Mouse (Mus musculus) liver, embryonic 13.5 days (tissue): ENCODE results near the gene Nfib. TPM values are rescaled to one million over a fixed set of nuclear protein-coding genes. Genes with fewer than 3 reads are reported as not detected.

Experiments
- ATAC-seq: fragments of 200-750 bp; cut with Nextera tagmentation; 2 replicates; pipeline ENCODE4 v1.8.0; 2017; ENCODE audit warnings: low read depth, mild to moderate bottlenecking, moderate number of reproducible peaks, moderate library complexity
- DNase-seq: peaks from one replicate; pipeline ENCODE4 v3.0.0; 2022
- H3K27ac ChIP-seq: fragments of 300-500 bp; sonication (generic); 2 replicates; pipeline ENCODE4 v1.5.1; 2015; ENCODE audit warnings: moderate library complexity, mild to moderate bottlenecking, inconsistent platforms
- H3K27me3 ChIP-seq: fragments of 300-500 bp; sonication (generic); 2 replicates; pipeline ENCODE4 v1.6.1; 2015; ENCODE audit warnings: mild to moderate bottlenecking, inconsistent platforms
- H3K36me3 ChIP-seq: fragments of 300-500 bp; sonication (generic); 2 replicates; pipeline ENCODE4 v1.6.1; 2015; ENCODE audit warnings: mild to moderate bottlenecking, inconsistent platforms
- H3K4me1 ChIP-seq: fragments of 300-500 bp; sonication (generic); replicated peaks from 2 replicates; pipeline ENCODE4 v1.6.1; 2015; ENCODE audit warnings: inconsistent platforms
- H3K4me2 ChIP-seq: fragments of 300-500 bp; sonication (generic); 2 replicates; pipeline ENCODE4 v1.6.1; 2015; ENCODE audit warnings: inconsistent platforms, mild to moderate bottlenecking, moderate library complexity
- H3K4me3 ChIP-seq: fragments of 300-500 bp; sonication (generic); replicated peaks from 2 replicates; pipeline ENCODE4 v1.5.1; 2015; ENCODE audit warnings: mild to moderate bottlenecking, inconsistent platforms
- H3K9ac ChIP-seq: fragments of 300-500 bp; sonication (generic); 2 replicates; pipeline ENCODE4 v1.6.1; 2015; ENCODE audit warnings: mild to moderate bottlenecking, inconsistent platforms
- H3K9me3 ChIP-seq: fragments of 300-500 bp; sonication (generic); replicated peaks from 2 replicates; pipeline ENCODE4 v1.6.1; 2016; ENCODE audit warnings: inconsistent platforms
- WGBS: fragments of 180-500 bp; shearing (Covaris S2); methylation state at CpG from one replicate; pipeline ENCODE4 v1.1.7; 2015; ENCODE audit not compliant: insufficient replicate concordance; 5-methylcytosine and 5-hydroxymethylcytosine counted together
- polyA plus RNA-seq: library from polyadenylated mRNA; unstranded; fragments of >200 nt; fragmentation: Nextera tagmentation; extraction: Ambion mirVana; gene quantifications from 2 replicates; pipeline ENCODE4 v1.2.1, GENCODE M21; 2015

The Nfib gene
- polyA plus RNA-seq, 1 experiment from 2014 or later = 4.9 TPM

DNA sequence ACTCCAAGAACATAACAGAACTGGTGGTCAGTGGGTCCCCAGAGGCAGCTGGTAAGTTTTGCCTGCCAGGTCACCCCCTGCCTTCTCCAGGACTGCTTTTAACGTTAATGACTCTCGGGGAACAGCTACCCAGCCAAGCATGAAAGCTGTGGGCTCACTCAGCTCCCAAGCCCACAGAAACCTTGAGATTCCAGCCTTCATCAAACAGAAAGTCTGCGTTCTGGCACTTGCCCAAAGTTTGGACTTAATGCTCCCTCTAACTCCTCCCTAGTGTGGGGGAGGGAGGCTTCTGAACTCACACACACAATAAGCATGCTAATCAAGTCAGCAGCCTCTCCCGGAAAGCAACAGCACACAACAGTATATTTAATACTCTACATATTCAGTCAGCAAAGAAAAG is 360.8 kb downstream of the Nfib start:
- Histone ChIP-seq H3K27me3 (no peaks in the 10 kb centered on the region), H3K27ac (no peak overlapping the region), H3K4me2 (no peak overlapping the region), H3K9ac (no peak overlapping the region), H3K4me1 (no peaks in the 10 kb centered on the region), H3K36me3 (no peaks in the 10 kb centered on the region), H3K9me3 (no peaks in the 10 kb centered on the region), H3K4me3 (no peak overlapping the region)
- ATAC-seq = no peak
- DNase-seq = no peak
- WGBS = 44% methylated on average over 4 of the region's 4 CpGs

DNA sequence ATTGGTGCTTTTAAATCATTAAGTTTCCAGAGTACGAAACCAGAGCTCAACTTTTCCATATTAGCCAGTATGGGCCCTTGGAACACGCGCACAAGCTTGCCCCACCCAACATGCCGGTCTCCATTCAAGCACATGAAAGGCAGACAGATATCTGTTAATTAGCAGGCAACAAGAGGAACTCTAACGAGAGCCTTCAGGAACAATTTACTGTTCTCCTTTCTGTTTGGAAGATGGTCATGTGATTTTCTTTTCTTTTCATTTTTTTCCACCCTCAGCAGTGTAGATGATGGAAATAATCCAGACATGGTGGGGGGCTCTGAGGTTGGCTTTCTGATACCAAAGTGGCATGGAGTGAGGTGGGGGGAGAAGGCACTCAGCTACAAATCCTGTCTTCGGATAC is 361.3 kb downstream of the Nfib start:
- no peaks in the 10 kb centered on the region for H3K27me3 ChIP-seq
- H3K27ac ChIP-seq = no peak overlapping the region
- DNase-seq = no peak
- no peaks in the 10 kb centered on the region for H3K9me3 ChIP-seq
- H3K4me2 ChIP-seq = no peak overlapping the region
- no peak overlapping the region for H3K4me3 ChIP-seq
- 69% methylated on average over 6 of the region's 6 CpGs for WGBS
- H3K4me1 ChIP-seq = no peaks in the 10 kb centered on the region
- H3K9ac ChIP-seq = no peak overlapping the region
- H3K36me3 ChIP-seq = no peaks in the 10 kb centered on the region
- ATAC-seq = no peak

DNA sequence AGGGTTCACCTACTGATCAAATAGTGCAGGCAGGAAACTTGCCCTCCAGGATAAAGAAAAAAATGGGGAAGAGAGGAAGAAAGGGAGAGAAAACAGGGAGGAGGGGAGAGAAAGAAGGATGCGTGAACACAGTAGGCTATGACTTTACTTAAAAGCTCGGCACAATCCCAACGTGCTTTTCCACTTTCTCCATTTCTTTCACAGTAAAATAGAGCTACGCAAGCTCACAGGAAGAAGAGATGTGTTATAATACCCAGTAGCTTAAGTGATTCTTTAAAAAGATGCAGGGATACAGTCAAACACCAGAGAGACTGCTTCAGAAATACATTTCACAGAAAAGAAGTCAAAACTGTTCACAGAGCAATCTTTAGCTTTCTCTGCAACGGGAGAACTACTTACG is 366.6 kb downstream of the Nfib start:
- no peaks in the 10 kb centered on the region for H3K27me3 ChIP-seq
- no peak overlapping the region for H3K4me3 ChIP-seq
- ATAC-seq (no peak), DNase-seq (no peak)
- no peak overlapping the region for H3K4me2 ChIP-seq
- 70% methylated on average over 6 of the region's 6 CpGs for WGBS
- H3K9ac ChIP-seq = no peak overlapping the region
- no peaks in the 10 kb centered on the region for H3K9me3 ChIP-seq
- no peak overlapping the region for H3K27ac ChIP-seq
- no peaks in the 10 kb centered on the region for H3K4me1 ChIP-seq
- no peaks in the 10 kb centered on the region for H3K36me3 ChIP-seq

DNA sequence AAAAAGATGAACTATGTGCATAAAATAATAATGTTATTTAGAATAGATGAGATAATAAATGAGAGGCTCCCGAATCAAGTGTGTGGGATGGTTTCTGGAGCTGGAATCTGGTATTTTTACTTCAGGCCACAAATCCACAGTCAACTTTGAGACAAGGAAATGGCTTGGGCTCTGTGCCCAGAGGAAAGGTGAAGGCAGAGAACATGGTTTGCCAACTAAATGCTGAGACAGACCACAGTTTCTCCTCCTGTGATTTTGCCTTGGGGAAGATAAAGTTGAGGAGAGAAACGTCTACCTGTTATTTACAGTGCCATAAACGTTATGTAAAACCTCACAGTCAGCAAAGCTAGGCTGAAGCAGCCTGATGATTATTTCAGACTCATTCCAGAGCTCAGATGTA is 367.1 kb downstream of the Nfib start:
- 40% methylated on average over 3 of the region's 3 CpGs for WGBS
- no peaks in the 10 kb centered on the region for H3K4me1 ChIP-seq
- H3K27ac ChIP-seq = no peak overlapping the region
- no peaks in the 10 kb centered on the region for H3K27me3 ChIP-seq
- no peaks in the 10 kb centered on the region for H3K9me3 ChIP-seq
- no peak overlapping the region for H3K9ac ChIP-seq
- DNase-seq (no peak), ATAC-seq (no peak)
- no peaks in the 10 kb centered on the region for H3K36me3 ChIP-seq
- no peak overlapping the region for H3K4me2 ChIP-seq
- H3K4me3 ChIP-seq = no peak overlapping the region

DNA sequence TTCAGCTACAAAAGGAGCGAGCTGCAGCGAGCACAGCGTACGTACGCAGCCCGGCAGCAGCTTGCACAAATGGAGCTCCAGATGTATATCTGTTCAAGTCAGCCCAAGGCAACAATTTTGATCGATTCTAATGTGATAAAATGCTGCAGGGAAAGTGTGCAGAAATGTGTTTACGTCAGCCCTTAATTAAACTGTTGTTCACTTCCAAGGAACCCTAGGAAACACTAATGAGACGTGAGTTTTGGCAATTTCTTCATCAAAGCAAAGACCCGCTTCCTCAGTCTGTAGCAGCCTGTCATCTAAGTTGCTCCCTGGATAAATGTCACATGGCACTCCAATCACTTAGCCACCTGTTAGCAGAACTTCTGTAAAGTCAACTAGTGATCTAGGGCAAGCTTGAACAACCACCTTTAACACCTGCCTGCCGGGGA is 368.6 kb downstream of the Nfib start:
- DNase-seq (no peak), ATAC-seq (no peak)
- H3K27me3 ChIP-seq = no peaks in the 10 kb centered on the region
- H3K36me3 ChIP-seq = no peaks in the 10 kb centered on the region
- 71% methylated on average over 11 of the region's 11 CpGs for WGBS
- H3K9ac ChIP-seq = no peak overlapping the region
- H3K27ac ChIP-seq = no peak overlapping the region
- H3K4me1 ChIP-seq = no peaks in the 10 kb centered on the region
- H3K9me3 ChIP-seq = no peaks in the 10 kb centered on the region
- no peak overlapping the region for H3K4me2 ChIP-seq
- no peak overlapping the region for H3K4me3 ChIP-seq

DNA sequence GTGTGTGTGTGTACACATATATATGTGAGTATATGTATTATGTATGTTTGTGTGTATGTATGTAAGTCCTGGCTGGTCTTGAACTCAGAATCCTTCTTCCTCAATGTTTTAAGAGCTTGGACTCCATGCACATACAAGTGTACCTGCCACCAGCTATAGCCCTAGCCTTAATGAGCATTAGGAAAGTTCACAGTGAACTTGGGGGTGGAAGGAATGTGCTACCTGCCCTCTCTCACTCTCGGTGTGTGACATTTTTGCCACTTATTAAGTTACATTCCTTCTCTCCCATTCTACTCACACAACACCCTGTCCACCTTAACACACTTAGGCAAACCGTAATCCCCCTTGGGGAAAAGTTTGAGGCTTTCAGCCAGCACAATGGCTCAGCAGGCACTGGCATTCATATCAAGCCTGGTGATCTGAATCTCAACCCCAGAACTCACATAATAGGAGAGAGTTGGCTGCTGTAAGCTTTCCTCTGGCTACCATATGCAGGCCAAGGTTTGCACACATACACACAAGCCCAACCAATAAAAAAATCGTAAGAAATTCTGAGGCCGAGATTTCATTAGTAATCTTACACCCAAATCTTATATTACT is 370.2 kb downstream of the Nfib start:
- no peak overlapping the region for H3K9ac ChIP-seq
- H3K9me3 ChIP-seq = no peaks in the 10 kb centered on the region
- DNase-seq (no peak), ATAC-seq (no peak)
- 77% methylated on average over 4 of the region's 4 CpGs for WGBS
- no peaks in the 10 kb centered on the region for H3K4me1 ChIP-seq
- no peak overlapping the region for H3K4me3 ChIP-seq
- no peak overlapping the region for H3K4me2 ChIP-seq
- no peaks in the 10 kb centered on the region for H3K27me3 ChIP-seq
- H3K36me3 ChIP-seq = no peaks in the 10 kb centered on the region
- H3K27ac ChIP-seq = no peak overlapping the region

DNA sequence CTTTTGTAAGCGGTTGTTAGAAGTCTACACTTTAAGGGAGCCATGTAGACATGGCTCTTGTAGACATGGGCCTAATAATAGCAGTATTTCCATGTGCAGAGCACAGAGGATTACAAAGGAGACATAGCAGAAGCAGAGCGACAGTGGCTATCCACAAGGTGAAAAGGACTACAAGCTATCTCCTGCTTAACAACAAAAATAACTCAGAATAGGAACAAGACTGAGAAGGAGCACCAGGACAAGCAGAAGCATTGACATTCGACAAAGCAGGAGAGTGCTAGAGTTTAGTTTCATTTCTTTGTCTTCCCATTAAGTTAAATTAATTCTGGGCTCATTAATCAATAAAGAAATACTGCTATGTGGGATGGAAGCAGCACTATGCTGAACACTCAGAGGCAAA is 372.1 kb downstream of the Nfib start:
- no peak overlapping the region for H3K4me2 ChIP-seq
- H3K36me3 ChIP-seq = no peaks in the 10 kb centered on the region
- H3K4me1 ChIP-seq = no peaks in the 10 kb centered on the region
- H3K27me3 ChIP-seq = no peaks in the 10 kb centered on the region
- ATAC-seq = no peak
- no peaks in the 10 kb centered on the region for H3K9me3 ChIP-seq
- no peak overlapping the region for H3K9ac ChIP-seq
- 57% methylated on average over 3 of the region's 3 CpGs for WGBS
- DNase-seq = no peak
- no peak overlapping the region for H3K27ac ChIP-seq
- H3K4me3 ChIP-seq = no peak overlapping the region

DNA sequence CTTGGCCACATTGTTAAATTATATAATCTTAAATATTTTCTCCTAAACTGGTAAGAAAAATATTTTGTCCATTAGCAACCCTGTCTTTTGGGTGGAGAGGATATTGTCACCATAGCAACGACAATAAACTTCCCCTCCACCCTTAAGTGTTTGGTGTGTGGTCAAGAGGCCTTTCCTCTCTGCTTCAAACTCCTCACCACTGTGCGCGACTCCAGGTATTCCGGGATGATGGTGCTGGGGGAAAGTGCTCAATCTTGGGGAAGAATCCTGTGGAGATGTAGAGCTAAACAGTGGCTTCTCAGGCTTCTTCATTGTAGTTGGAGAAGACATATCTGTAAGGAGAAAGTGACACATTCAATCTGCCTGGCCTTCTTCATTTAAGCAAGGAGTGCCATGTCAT is 375.5 kb downstream of the Nfib start:
- Histone ChIP-seq H3K4me3 (no peak overlapping the region), H3K9me3 (no peaks in the 10 kb centered on the region), H3K27ac (no peak overlapping the region), H3K36me3 (no peaks in the 10 kb centered on the region), H3K4me1 (no peaks in the 10 kb centered on the region), H3K27me3 (no peaks in the 10 kb centered on the region), H3K4me2 (no peak overlapping the region), H3K9ac (no peak overlapping the region)
- ATAC-seq (no peak), DNase-seq (no peak)
- WGBS = 38% methylated on average over 4 of the region's 4 CpGs

DNA sequence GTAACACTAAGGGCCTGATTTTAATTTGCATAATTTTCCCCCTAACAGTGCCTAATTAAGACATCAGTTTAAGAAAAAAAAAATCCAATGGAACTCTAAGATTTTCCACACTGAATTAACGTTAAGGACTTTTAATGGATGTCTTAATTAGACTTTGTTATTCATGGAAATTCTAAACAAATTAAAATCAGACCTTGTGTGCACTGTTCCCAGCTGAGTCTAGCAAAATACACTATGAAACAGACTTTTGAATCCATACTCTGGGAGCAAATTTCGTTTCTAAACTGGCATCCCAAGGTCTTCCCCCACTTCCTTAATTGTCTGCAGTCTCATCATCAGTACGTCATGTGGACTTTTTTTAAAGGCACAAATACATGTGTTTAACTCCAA is 379.4 kb downstream of the Nfib start:
- DNase-seq (no peak), ATAC-seq (no peak)
- no peak overlapping the region for H3K4me2 ChIP-seq
- H3K4me1 ChIP-seq = no peaks in the 10 kb centered on the region
- no peak overlapping the region for H3K4me3 ChIP-seq
- 0 out of 2 replicates have a peak, but pooled peaks cover 9% of the 10 kb centered on the region for H3K36me3 ChIP-seq
- no peak overlapping the region for H3K9ac ChIP-seq
- no peaks in the 10 kb centered on the region for H3K27me3 ChIP-seq
- no peaks in the 10 kb centered on the region for H3K9me3 ChIP-seq
- WGBS = 41% methylated on average over 3 of the region's 3 CpGs
- H3K27ac ChIP-seq = no peak overlapping the region

DNA sequence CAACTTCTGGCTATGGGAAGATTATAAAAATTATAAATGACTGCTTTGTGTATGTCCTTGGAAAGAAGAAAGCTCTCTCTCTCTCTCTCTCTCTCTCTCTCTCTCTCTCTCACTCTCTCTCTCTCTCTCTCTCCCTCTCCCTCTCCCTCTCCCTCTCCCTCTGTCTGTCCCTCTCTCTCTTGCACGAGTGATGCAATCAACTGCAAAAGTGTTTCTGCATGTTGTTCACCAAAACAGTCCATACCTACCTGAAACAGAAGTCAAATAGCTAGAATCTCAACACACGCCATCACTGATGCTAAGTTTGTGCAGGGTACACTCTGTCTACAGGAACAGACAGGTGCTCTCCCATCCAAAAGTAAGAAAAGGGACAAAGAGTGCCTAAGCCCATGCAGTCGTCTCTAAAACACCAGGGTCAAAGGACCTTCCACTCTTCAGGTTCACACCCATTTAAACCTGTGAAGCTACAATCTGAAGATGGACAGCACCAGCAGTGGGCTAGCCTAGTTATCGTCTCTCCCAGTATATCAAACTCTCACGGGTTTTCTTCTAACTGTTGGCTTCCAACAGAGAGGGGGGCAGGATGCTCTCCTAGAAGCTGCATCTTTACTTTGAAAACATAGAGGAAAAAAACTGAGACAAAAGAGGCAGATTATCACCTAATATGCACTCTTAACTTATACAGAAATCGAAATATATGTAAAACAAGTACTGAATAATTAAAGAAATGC is 380.0 kb downstream of the Nfib start:
- WGBS = 53% methylated on average over 6 of the region's 6 CpGs
- no peaks in the 10 kb centered on the region for H3K27me3 ChIP-seq
- ATAC-seq (no peak), DNase-seq (no peak)
- H3K4me3 ChIP-seq = no peak overlapping the region
- H3K4me1 ChIP-seq = no peaks in the 10 kb centered on the region
- H3K4me2 ChIP-seq = no peak overlapping the region
- H3K36me3 ChIP-seq = 0 out of 2 replicates have a peak, but pooled peaks cover 9% of the 10 kb centered on the region
- no peak overlapping the region for H3K9ac ChIP-seq
- no peaks in the 10 kb centered on the region for H3K9me3 ChIP-seq
- no peak overlapping the region for H3K27ac ChIP-seq

DNA sequence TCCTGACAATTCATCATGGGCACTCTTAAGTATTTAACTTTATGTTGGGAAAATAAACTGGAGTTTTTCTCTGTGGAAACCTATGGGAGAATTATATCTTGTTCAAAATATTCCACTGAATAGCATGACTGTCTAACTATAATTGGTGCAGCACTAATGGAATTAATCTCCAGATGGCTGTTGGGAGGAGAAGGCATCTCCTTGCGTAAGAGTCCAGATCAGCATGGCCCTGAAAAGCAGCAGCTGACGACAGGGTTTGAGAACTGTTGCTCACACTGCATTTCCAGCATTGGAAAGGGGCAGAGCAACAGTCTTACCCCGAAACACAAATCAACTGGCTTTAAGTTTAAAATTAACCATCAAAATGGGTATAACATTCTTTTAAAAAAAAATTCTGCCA is 380.6 kb downstream of the Nfib start:
- WGBS = 58% methylated on average over 3 of the region's 3 CpGs
- Histone ChIP-seq H3K27ac (no peak overlapping the region), H3K4me2 (no peak overlapping the region), H3K9ac (no peak overlapping the region), H3K4me3 (no peak overlapping the region), H3K27me3 (no peaks in the 10 kb centered on the region), H3K4me1 (no peaks in the 10 kb centered on the region), H3K36me3 (0 out of 2 replicates have a peak, but pooled peaks cover 9% of the 10 kb centered on the region), H3K9me3 (no peaks in the 10 kb centered on the region)
- ATAC-seq = no peak
- DNase-seq = no peak

DNA sequence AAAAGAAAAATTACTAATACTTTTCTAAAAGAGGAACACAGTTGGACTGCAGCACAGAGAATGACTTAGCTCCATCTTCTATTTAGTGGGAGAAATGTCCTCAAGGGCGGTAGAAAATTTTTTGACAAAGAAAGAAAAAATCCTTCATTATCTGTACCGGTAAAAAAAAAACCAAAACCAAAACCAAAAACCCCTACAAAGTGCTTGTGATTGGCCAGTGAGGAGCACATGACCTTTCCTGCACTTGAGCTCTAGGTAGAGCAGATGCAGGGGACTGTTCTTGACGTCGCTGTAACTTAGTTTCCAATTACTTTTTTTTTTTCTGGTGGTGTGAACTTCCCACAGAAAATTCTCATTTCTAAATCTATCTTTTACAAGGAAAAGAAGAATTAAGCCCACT is 384.5 kb downstream of the Nfib start:
- Histone ChIP-seq H3K9ac (no peak overlapping the region), H3K27me3 (no peaks in the 10 kb centered on the region), H3K9me3 (no peaks in the 10 kb centered on the region), H3K4me3 (no peak overlapping the region), H3K36me3 (0 out of 2 replicates have a peak, but pooled peaks cover 9% of the 10 kb centered on the region), H3K4me2 (no peak overlapping the region), H3K4me1 (no peaks in the 10 kb centered on the region), H3K27ac (no peak overlapping the region)
- ATAC-seq (no peak), DNase-seq (no peak)
- 55% methylated on average over 4 of the region's 4 CpGs for WGBS
